Mouse (Mus musculus): ENCODE measurements around the gene Olfr1101. TPM values are rescaled to one million over a fixed set of nuclear protein-coding genes. Genes with fewer than 3 reads are reported as not detected.

Olfr1101 gene
- total RNA-seq (2023): not detected

DNA sequence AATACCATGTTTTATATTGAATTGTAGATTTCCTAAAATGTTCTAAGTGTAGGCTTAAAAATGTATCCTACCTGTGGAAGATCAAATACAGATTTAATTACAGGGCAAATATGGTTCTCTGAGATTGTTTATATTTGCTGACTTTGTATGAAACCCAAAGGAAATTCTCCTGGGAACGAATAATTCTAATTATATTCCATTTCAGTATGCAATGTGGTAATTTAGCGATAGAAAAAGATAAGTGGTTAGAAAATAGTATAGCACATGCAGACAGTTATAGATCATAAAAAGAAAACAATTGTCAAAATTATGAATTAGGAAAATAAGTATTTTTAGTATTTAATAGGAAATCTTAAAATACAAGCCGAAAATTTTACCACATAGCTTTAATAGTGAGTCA, at the start of gene Olfr1101:
Gene Olfr1101 (minus strand): TSS at position 101 of the 400 bp plus-strand sequence.

DNA sequence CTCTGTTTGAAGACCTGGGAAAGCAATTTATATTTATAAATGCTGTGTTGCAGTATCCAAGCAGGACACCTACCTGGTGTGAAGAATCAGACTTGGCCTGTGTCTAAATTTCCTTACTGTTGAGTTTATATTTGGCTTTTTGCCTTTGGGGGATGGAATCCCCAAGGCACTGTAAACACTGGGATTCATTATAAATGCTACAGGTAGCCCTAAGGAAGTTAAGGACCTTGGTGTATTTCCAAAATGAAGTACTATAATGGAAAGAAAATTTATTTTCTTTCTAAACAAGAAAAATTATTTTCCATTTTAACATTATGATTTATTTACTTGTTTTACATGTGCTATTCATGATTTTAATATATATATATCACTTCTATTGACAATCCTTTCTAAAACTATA, 45.4 kb upstream of the Olfr1101 start, which contains the start of gene Olfr1105:
Gene Olfr1105 (minus strand): TSS at position 101 of the 400 bp plus-strand sequence.

DNA sequence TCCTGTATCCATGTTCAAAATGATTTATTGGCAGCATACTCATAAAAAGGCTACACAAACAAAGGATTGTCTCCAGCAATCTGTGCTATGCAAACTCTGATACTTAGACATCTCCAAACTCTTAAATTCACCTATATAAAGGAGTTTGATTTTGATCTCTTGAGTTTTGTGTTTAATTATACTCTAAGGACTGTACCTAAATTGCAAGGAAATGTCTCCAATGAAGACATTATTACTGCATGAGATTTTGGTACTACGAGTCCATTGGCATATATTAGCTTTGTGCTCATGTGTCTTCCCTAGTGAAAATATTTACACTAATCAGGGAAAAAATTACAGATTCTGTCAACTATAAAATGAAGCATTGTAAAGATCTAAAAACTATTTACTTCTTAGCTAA, 36.0 kb upstream of the Olfr1101 start, which contains the start of gene Olfr1104:
Gene Olfr1104 (minus strand): TSS at position 101 of the 400 bp plus-strand sequence.

GRCm38 (mm10) chr2:86998098-86998497, 7.1 kb upstream of the Olfr1101 start, which contains the start of gene Olfr1102:
Gene Olfr1102, plus strand, starts transcription at chr2:86998398.

DNA sequence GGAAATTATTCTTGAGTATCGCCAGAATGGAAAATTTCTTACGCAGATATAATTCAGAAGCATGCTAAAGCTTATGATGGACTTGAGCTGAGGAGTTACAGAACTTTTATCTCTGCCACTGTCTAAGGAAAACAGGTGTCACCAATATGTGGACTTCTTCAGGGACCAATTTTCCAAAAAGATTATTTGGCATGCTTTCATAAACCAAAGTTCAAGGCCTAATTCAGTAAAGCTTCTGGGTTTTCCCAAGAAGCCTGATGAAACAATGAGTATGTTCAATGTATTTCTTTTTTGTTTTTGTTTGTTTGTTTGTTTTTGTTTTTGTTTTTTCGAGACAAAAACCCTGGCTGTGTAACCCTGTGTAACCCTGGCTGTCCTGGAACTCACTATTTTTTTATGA, 11.2 kb downstream of the Olfr1101 start, which contains the start of gene Olfr1100:
Gene Olfr1100 (minus strand): TSS at position 101 of the 400 bp plus-strand sequence.

GRCm38 (mm10) chr2:86960593-86960992, 30.4 kb downstream of the Olfr1101 start, which contains the start of gene Olfr1099:
Gene Olfr1099, minus strand, starts transcription at chr2:86960693.

Other genes with a start within 250 kb of the Olfr1101 start
- not detected for gene Olfr1090, start 232.2 kb downstream of the Olfr1101 start, total RNA-seq (2023)
- not detected for gene Olfr1093, start 208.7 kb downstream of the Olfr1101 start, total RNA-seq (2023)
- gene Olfr141, start 181.2 kb downstream of the Olfr1101 start, total RNA-seq (2023): not detected
- gene Olfr1094, start 166.6 kb downstream of the Olfr1101 start, total RNA-seq (2023): not detected
- not detected for gene Olfr1095, start 139.5 kb downstream of the Olfr1101 start, total RNA-seq (2023)
- gene Gm13723, start 116.4 kb downstream of the Olfr1101 start, total RNA-seq (2023): not detected
- gene Olfr1097, start 99.0 kb downstream of the Olfr1101 start, total RNA-seq (2023): not detected
- not detected for gene Olfr1098, start 66.7 kb downstream of the Olfr1101 start, total RNA-seq (2023)
- not detected for gene Olfr1099, start 30.5 kb downstream of the Olfr1101 start, total RNA-seq (2023)
- not detected for gene Olfr1100, start 11.3 kb downstream of the Olfr1101 start, total RNA-seq (2023)
- not detected for gene Olfr1102, start 7.2 kb upstream of the Olfr1101 start, total RNA-seq (2023)
- not detected for gene Olfr1104, start 35.9 kb upstream of the Olfr1101 start, total RNA-seq (2023)
- gene Olfr1105, start 45.3 kb upstream of the Olfr1101 start, total RNA-seq (2023): not detected
- gene Olfr1106, start 61.1 kb upstream of the Olfr1101 start, total RNA-seq (2023): not detected
- gene Olfr1107, start 84.6 kb upstream of the Olfr1101 start, total RNA-seq (2023): not detected
- gene Olfr1109, start 104.8 kb upstream of the Olfr1101 start, total RNA-seq (2023): not detected
- not detected for gene Olfr259, start 123.3 kb upstream of the Olfr1101 start, total RNA-seq (2023)
- not detected for gene Olfr1110, start 149.1 kb upstream of the Olfr1101 start, total RNA-seq (2023)
- not detected for gene Olfr1111, start 161.4 kb upstream of the Olfr1101 start, total RNA-seq (2023)
- not detected for gene Olfr1112, start 196.6 kb upstream of the Olfr1101 start, total RNA-seq (2023)
- gene Olfr1113, start 217.7 kb upstream of the Olfr1101 start, total RNA-seq (2023): not detected